Mouse (Mus musculus): ENCODE data around the gene Gm20388. TPM values are rescaled to one million over a fixed set of nuclear protein-coding genes. Genes with fewer than 3 reads are reported as not detected.

Gene Gm20388
- polyA plus RNA-seq, 1 experiment: 0.36 TPM

DNA sequence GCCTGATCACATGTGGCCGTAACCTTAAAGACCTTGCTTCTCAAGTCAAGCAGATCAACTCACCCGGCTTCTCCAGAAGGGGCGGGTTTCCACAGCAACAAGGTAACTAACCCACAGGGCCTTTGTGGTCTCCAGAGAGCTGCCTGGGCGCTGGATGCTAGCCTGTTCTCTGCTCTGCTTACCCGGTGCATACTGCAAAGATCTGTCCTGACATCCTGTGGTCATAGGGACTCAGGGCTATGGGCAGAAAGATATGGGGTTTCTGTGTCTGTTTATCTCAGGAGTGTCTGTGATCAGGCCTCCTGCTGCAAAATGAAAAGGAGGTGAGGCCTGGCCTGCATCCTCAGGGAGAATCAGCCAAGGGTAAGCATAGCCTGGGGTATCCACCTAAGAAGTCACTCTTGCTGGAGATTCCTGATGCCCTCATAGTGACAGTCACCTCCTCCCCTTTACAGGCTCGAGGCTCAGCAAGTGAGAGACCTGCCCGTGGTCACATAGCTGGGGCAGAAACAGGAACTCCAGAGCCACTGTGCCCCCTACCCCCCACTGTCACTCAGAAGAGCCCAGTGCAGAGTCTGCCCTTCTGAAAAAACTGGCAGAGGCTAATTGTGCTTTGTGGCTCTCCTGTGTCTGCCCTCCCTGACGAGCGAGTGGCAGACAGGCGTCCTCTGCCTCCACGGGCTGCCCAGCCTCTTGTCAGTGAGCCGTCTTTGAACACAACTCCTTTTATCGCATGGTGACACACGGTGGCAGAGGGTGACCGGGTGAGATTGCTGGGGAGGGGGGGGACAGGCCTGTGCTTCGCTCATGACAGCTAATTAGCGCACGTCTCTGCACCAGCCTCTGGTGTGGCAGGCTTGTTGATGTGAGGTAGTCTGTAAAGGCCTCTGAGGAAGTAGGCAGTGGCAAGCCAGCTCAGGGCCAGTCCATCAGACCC lies 383.0 kb downstream of the Gm20388 start:
- H3K9me3 ChIP-seq (ENCODE audit: control insufficient read depth, low read length): no peaks in the 10 kb centered on the region
- H3K36me3 ChIP-seq (ENCODE audit: control insufficient read depth): peaks cover 52% of the 10 kb centered on the region
- peak overlapping the region; percentile 72 for H3K4me3 ChIP-seq (replicated peaks)
- TF ChIP-seq TAL1 (IDR thresholded peaks at IDR 0.05; ENCODE audit: low read length) (peak; percentile 88), GATA1 (IDR thresholded peaks at IDR 0.05; ENCODE audit: low read length) (peak; percentile 89)
- peaks cover 95% of the 10 kb centered on the region for H3K4me1 ChIP-seq (ENCODE audit: control insufficient read depth)
- no peaks in the 10 kb centered on the region for H3K27me3 ChIP-seq (ENCODE audit: control insufficient read depth)

GRCm38 (mm10) chr8:120294982-120295870 lies 384.6 kb downstream of the Gm20388 start:
- Histone ChIP-seq H3K4me1 (ENCODE audit: control insufficient read depth) (peaks cover 90% of the 10 kb centered on the region), H3K4me3 (replicated peaks) (peak overlapping the region; percentile 72), H3K9me3 (ENCODE audit: control insufficient read depth, low read length) (no peaks in the 10 kb centered on the region), H3K36me3 (ENCODE audit: control insufficient read depth) (peaks cover 37% of the 10 kb centered on the region), H3K27me3 (ENCODE audit: control insufficient read depth) (no peaks in the 10 kb centered on the region)
- TF ChIP-seq GATA1 (IDR thresholded peaks at IDR 0.05; ENCODE audit: low read length) (no peak), TAL1 (IDR thresholded peaks at IDR 0.05; ENCODE audit: low read length) (peak; percentile 46)

GRCm38 (mm10) chr8:120297000-120297399 lies 386.4 kb downstream of the Gm20388 start:
- Histone ChIP-seq H3K4me1 (ENCODE audit: control insufficient read depth) (peaks cover 84% of the 10 kb centered on the region), H3K36me3 (ENCODE audit: control insufficient read depth) (peaks cover 20% of the 10 kb centered on the region), H3K4me3 (replicated peaks) (no peak overlapping the region), H3K9me3 (ENCODE audit: control insufficient read depth, low read length) (no peaks in the 10 kb centered on the region), H3K27me3 (ENCODE audit: control insufficient read depth) (no peaks in the 10 kb centered on the region)
- TF ChIP-seq TAL1 (IDR thresholded peaks at IDR 0.05; ENCODE audit: low read length) (no peak), GATA1 (IDR thresholded peaks at IDR 0.05; ENCODE audit: low read length) (no peak)

GRCm38 (mm10) chr8:120298601-120299532 lies 388.2 kb downstream of the Gm20388 start:
- H3K9me3 ChIP-seq (ENCODE audit: control insufficient read depth, low read length): no peaks in the 10 kb centered on the region
- no peaks in the 10 kb centered on the region for H3K27me3 ChIP-seq (ENCODE audit: control insufficient read depth)
- peaks cover 66% of the 10 kb centered on the region for H3K4me1 ChIP-seq (ENCODE audit: control insufficient read depth)
- TF ChIP-seq GATA1 (IDR thresholded peaks at IDR 0.05; ENCODE audit: low read length) (no peak), TAL1 (IDR thresholded peaks at IDR 0.05; ENCODE audit: low read length) (no peak)
- peaks cover 8% of the 10 kb centered on the region for H3K36me3 ChIP-seq (ENCODE audit: control insufficient read depth)
- no peak overlapping the region for H3K4me3 ChIP-seq (replicated peaks)

GRCm38 (mm10) chr8:120300601-120301141 lies 390.0 kb downstream of the Gm20388 start:
- Histone ChIP-seq H3K4me3 (replicated peaks) (peak overlapping the region; percentile 28), H3K9me3 (ENCODE audit: control insufficient read depth, low read length) (no peaks in the 10 kb centered on the region), H3K36me3 (ENCODE audit: control insufficient read depth) (peaks cover 4% of the 10 kb centered on the region), H3K4me1 (ENCODE audit: control insufficient read depth) (peaks cover 48% of the 10 kb centered on the region), H3K27me3 (ENCODE audit: control insufficient read depth) (no peaks in the 10 kb centered on the region)
- TF ChIP-seq GATA1 (IDR thresholded peaks at IDR 0.05; ENCODE audit: low read length) (no peak), TAL1 (IDR thresholded peaks at IDR 0.05; ENCODE audit: low read length) (no peak)

- Histone ChIP-seq H3K36me3 (ENCODE audit: control insufficient read depth) (no peaks in the 10 kb centered on the region), H3K9me3 (ENCODE audit: control insufficient read depth, low read length) (no peaks in the 10 kb centered on the region), H3K4me3 (replicated peaks) (no peak overlapping the region), H3K4me1 (ENCODE audit: control insufficient read depth) (peaks cover 29% of the 10 kb centered on the region), H3K27me3 (ENCODE audit: control insufficient read depth) (peaks cover 20% of the 10 kb centered on the region)
- no peak for TF ChIP-seq GATA1 (IDR thresholded peaks at IDR 0.05; ENCODE audit: low read length)
- TF ChIP-seq TAL1 (IDR thresholded peaks at IDR 0.05; ENCODE audit: low read length): no peak
These were observed 392.5 kb downstream of the Gm20388 start for GRCm38 (mm10) chr8:120302941-120303675.

GRCm38 (mm10) chr8:120304097-120304496 lies 393.5 kb downstream of the Gm20388 start:
- TF ChIP-seq TAL1 (IDR thresholded peaks at IDR 0.05; ENCODE audit: low read length) (no peak), GATA1 (IDR thresholded peaks at IDR 0.05; ENCODE audit: low read length) (no peak)
- peaks cover 21% of the 10 kb centered on the region for H3K4me1 ChIP-seq (ENCODE audit: control insufficient read depth)
- no peaks in the 10 kb centered on the region for H3K9me3 ChIP-seq (ENCODE audit: control insufficient read depth, low read length)
- H3K36me3 ChIP-seq (ENCODE audit: control insufficient read depth): no peaks in the 10 kb centered on the region
- H3K4me3 ChIP-seq (replicated peaks): no peak overlapping the region
- H3K27me3 ChIP-seq (ENCODE audit: control insufficient read depth): peaks cover 29% of the 10 kb centered on the region

Data from erythroblast, embryonic 14.5 days (primary cell).